Mouse (Mus musculus): ENCODE measurements at regions not wholly inside any gene's neighbourhood (a gene's known extent, or its start where the extent isn't known, plus 50 kb on each side); places are given as distances from the start of the nearest gene placed in this dataset.

GRCm38 (mm10) chr9:104407559-104408376 lies 70.2 kb upstream of the Acpp start:
- Histone ChIP-seq H3K27ac (ENCODE audit: control insufficient read depth, low read depth, low read length) (peak overlapping the region; percentile 65), H3K36me3 (ENCODE audit: control insufficient read depth in 1 of 2, insufficient read depth in 2 of 2, low read length in 2 of 2) (no peaks in the 10 kb centered on the region), H3K9me3 (replicated peaks; ENCODE audit: insufficient read depth, low read length) (no peaks in the 10 kb centered on the region), H3K9ac (ENCODE audit: control insufficient read depth, low read depth, low read length, poor library complexity, severe bottlenecking) (peak overlapping the region; percentile 65), H3K4me3 (ENCODE audit: control insufficient read depth in 1 of 2, insufficient read depth in 1 of 2, low read depth in 2 of 2, low read length in 2 of 2) (peak overlapping the region; percentile 51 to 67), H3K79me2 (ENCODE audit: control insufficient read depth, insufficient read depth, low read length, poor library complexity) (no peaks in the 10 kb centered on the region), H3K4me1 (ENCODE audit: control insufficient read depth in 1 of 2, insufficient read depth in 2 of 2, low read length in 2 of 2) (peaks cover 0 to 3% of the 10 kb centered on the region in 2 experiments; a peak in 1 of 4 replicates), H3K27me3 (ENCODE audit: control insufficient read depth in 1 of 2, insufficient read depth in 2 of 2, low read length in 2 of 2) (no peaks in the 10 kb centered on the region)
- peak; percentile 83 for DNase-seq (ENCODE audit: low read depth, low spot score)
- TF ChIP-seq TCF12 (IDR thresholded peaks at IDR 0.05; ENCODE audit: low read depth, low read length) (no peak), KAT2A (conservative IDR thresholded peaks at IDR 0.05; ENCODE audit: low read depth, low read length) (no peak), MXI1 (IDR thresholded peaks at IDR 0.05; ENCODE audit: low read depth, low read length) (peak; percentile 45; the same call in 1 of the 2 replicates), POLR2AphosphoS2 (IDR thresholded peaks at IDR 0.05; ENCODE audit: low read length) (no peak), SIN3A (IDR thresholded peaks at IDR 0.05; ENCODE audit: low read length) (no peak), NELFE (IDR thresholded peaks at IDR 0.05; ENCODE audit: low read depth, low read length) (peak; percentile 20; the same call in 1 of the 2 replicates), ZKSCAN1 (IDR thresholded peaks at IDR 0.05; ENCODE audit: low read depth, low read length) (no peak), MYC (IDR thresholded peaks at IDR 0.05; ENCODE audit: low read depth, low read length) (peak; percentile 71; the same call in 1 of the 2 replicates), ZMIZ1 (IDR thresholded peaks at IDR 0.05; ENCODE audit: low read depth, low read length) (no peak), SMC3 (IDR thresholded peaks at IDR 0.05; ENCODE audit: low read depth, low read length) (no peak), BHLHE40 (IDR thresholded peaks at IDR 0.05; ENCODE audit: borderline replicate concordance, low read depth, low read length) (no peak; the same call in 1 of the 2 replicates), TAL1 (IDR thresholded peaks at IDR 0.05; ENCODE audit: low read length) (no peak), EP300 (IDR thresholded peaks at IDR 0.05; ENCODE audit: low read depth in 1 of 2, low read length in 2 of 2) (no peak), ZC3H11A (IDR thresholded peaks at IDR 0.05; ENCODE audit: low read depth, low read length) (no peak), ZNF384 (IDR thresholded peaks at IDR 0.05; ENCODE audit: low read depth, low read length) (no peak), MEF2A (IDR thresholded peaks at IDR 0.05; ENCODE audit: extremely low read depth, insufficient replicate concordance, low read depth, low read length, poor library complexity, severe bottlenecking) (no peak), JUND (IDR thresholded peaks at IDR 0.05; ENCODE audit: low read depth, low read length) (no peak), USF2 (IDR thresholded peaks at IDR 0.05; ENCODE audit: borderline replicate concordance in 1 of 2, insufficient read depth in 1 of 2, low read depth in 1 of 2, low read length in 2 of 2) (peak; percentile 64 to 81), GATA1 (IDR thresholded peaks at IDR 0.05; ENCODE audit: low read depth, low read length) (peak; percentile 34; the same call in 1 of the 2 replicates), POLR2AphosphoS5 (IDR thresholded peaks at IDR 0.05; ENCODE audit: borderline replicate concordance, low read depth, low read length) (no peak), HCFC1 (IDR thresholded peaks at IDR 0.05; ENCODE audit: low read depth, low read length) (0 out of 2 replicates have a peak, but pooled peaks have one; percentile 14), RAD21 (IDR thresholded peaks at IDR 0.05; ENCODE audit: low read depth, low read length) (no peak), ELF1 (IDR thresholded peaks at IDR 0.05; ENCODE audit: low read depth, low read length) (peak; percentile 69), NRF1 (IDR thresholded peaks at IDR 0.05; ENCODE audit: insufficient read depth, low read depth, low read length, poor library complexity, severe bottlenecking) (0 out of 2 replicates have a peak, but pooled peaks have one; percentile 14), RCOR1 (IDR thresholded peaks at IDR 0.05; ENCODE audit: low read depth, low read length) (no peak), CHD1 (IDR thresholded peaks at IDR 0.05; ENCODE audit: low read depth, low read length) (no peak), MAFK (IDR thresholded peaks at IDR 0.05; ENCODE audit: borderline replicate concordance, low read depth, low read length) (no peak), USF1 (IDR thresholded peaks at IDR 0.05; ENCODE audit: low read depth, low read length) (peak; percentile 96), GABPA (IDR thresholded peaks at IDR 0.05; ENCODE audit: low read depth, low read length) (no peak), MYB (IDR thresholded peaks at IDR 0.05; ENCODE audit: low read depth, low read length) (no peak), ETS1 (IDR thresholded peaks at IDR 0.05; ENCODE audit: low read depth, low read length) (no peak), UBTF (IDR thresholded peaks at IDR 0.05; ENCODE audit: borderline replicate concordance, insufficient read depth, low read depth, low read length) (no peak), CHD2 (IDR thresholded peaks at IDR 0.05; ENCODE audit: low read length) (no peak), TBP (IDR thresholded peaks at IDR 0.05; ENCODE audit: low read depth, low read length) (peak; percentile 44; the same call in 1 of the 2 replicates), MAX (IDR thresholded peaks at IDR 0.05; ENCODE audit: low read length) (peak; percentile 91)

Data from MEL (cell line).